Mouse (Mus musculus): ENCODE data around the gene Tnni3k. TPM values are rescaled to one million over a fixed set of nuclear protein-coding genes. Genes with fewer than 3 reads are reported as not detected.

The Tnni3k gene
- polyA plus RNA-seq, 1 experiment from 2014 or later: 0.10 TPM

GRCm38 (mm10) chr3:154816801-154817625 lies 238.2 kb downstream of the Tnni3k start:
- H3K9ac ChIP-seq: no peak overlapping the region; the same call in 1 of the 2 replicates
- H3K36me3 ChIP-seq: no peaks in the 10 kb centered on the region
- peak; percentile 83 for ATAC-seq (ENCODE audit: low FRiP score)
- H3K27ac ChIP-seq: peak overlapping the region; percentile 8; the same call in 1 of the 2 replicates
- peaks cover 9% of the 10 kb centered on the region; the same call in 1 of the 2 replicates for H3K4me1 ChIP-seq
- peak overlapping the region; percentile 43 for H3K4me2 ChIP-seq (replicated peaks)
- H3K4me3 ChIP-seq: peak overlapping the region; percentile 19
- WGBS: 40% methylated on average over 19 of the region's 19 CpGs
- no peaks in the 10 kb centered on the region for H3K27me3 ChIP-seq
- no peaks in the 10 kb centered on the region for H3K9me3 ChIP-seq (replicated peaks)

- no peaks in the 10 kb centered on the region for H3K36me3 ChIP-seq
- no peaks in the 10 kb centered on the region for H3K9me3 ChIP-seq (replicated peaks)
- H3K4me1 ChIP-seq: peaks cover 12% of the 10 kb centered on the region
- no peak for ATAC-seq (ENCODE audit: low FRiP score)
- H3K27ac ChIP-seq: 0 out of 2 replicates have a peak overlapping the region, but pooled peaks have one; percentile 4
- H3K27me3 ChIP-seq: no peaks in the 10 kb centered on the region
- no peak overlapping the region for H3K4me2 ChIP-seq (replicated peaks)
- 73% methylated on average over 3 of the region's 3 CpGs for WGBS
- no peak overlapping the region for H3K4me3 ChIP-seq
- no peak overlapping the region for H3K9ac ChIP-seq
Observed at GRCm38 (mm10) chr3:154816231-154816630, 239.0 kb downstream of the Tnni3k start.

GRCm38 (mm10) chr3:154815606-154816005 lies 239.6 kb downstream of the Tnni3k start:
- H3K9ac ChIP-seq: no peak overlapping the region
- no peak overlapping the region for H3K4me3 ChIP-seq
- no peak overlapping the region for H3K4me2 ChIP-seq (replicated peaks)
- no peaks in the 10 kb centered on the region for H3K36me3 ChIP-seq
- ATAC-seq (ENCODE audit: low FRiP score): no peak
- 68% methylated on average over 2 of the region's 2 CpGs for WGBS
- H3K27ac ChIP-seq: no peak overlapping the region
- H3K9me3 ChIP-seq (replicated peaks): no peaks in the 10 kb centered on the region
- peaks cover 17% of the 10 kb centered on the region for H3K4me1 ChIP-seq
- H3K27me3 ChIP-seq: no peaks in the 10 kb centered on the region

GRCm38 (mm10) chr3:154812893-154813292 lies 242.3 kb downstream of the Tnni3k start:
- ATAC-seq (ENCODE audit: low FRiP score): no peak
- 81% methylated on average over 1 of the region's 1 CpGs for WGBS

GRCm38 (mm10) chr3:154811833-154812232 lies 243.4 kb downstream of the Tnni3k start:
- no peak overlapping the region for H3K4me2 ChIP-seq (replicated peaks)
- no peaks in the 10 kb centered on the region for H3K36me3 ChIP-seq
- H3K9ac ChIP-seq: no peak overlapping the region
- WGBS: 75% methylated on average over 9 of the region's 9 CpGs
- ATAC-seq (ENCODE audit: low FRiP score): no peak
- no peak overlapping the region for H3K27ac ChIP-seq
- H3K27me3 ChIP-seq: no peaks in the 10 kb centered on the region
- H3K4me1 ChIP-seq: peaks cover 17% of the 10 kb centered on the region
- H3K4me3 ChIP-seq: no peak overlapping the region
- no peaks in the 10 kb centered on the region for H3K9me3 ChIP-seq (replicated peaks)

More at GRCm38 (mm10) chr3:154812893-154813292, 242.3 kb downstream of the Tnni3k start:
- Histone ChIP-seq H3K36me3 (no peaks in the 10 kb centered on the region), H3K4me3 (no peak overlapping the region), H3K9me3 (replicated peaks) (no peaks in the 10 kb centered on the region), H3K27ac (no peak overlapping the region), H3K4me1 (peaks cover 22% of the 10 kb centered on the region), H3K27me3 (no peaks in the 10 kb centered on the region), H3K9ac (no peak overlapping the region), H3K4me2 (replicated peaks) (no peak overlapping the region)

- ATAC-seq (ENCODE audit: low FRiP score): no peak
- no peaks in the 10 kb centered on the region for H3K27me3 ChIP-seq
- no peak overlapping the region for H3K9ac ChIP-seq
- H3K4me2 ChIP-seq (replicated peaks): no peak overlapping the region
- H3K9me3 ChIP-seq (replicated peaks): no peaks in the 10 kb centered on the region
- peak overlapping the region; percentile 55; the same call in 1 of the 2 replicates for H3K27ac ChIP-seq
- no peak overlapping the region for H3K4me3 ChIP-seq
- 23% methylated on average over 9 of the region's 9 CpGs for WGBS
- peaks cover 19% of the 10 kb centered on the region for H3K4me1 ChIP-seq
- H3K36me3 ChIP-seq: no peaks in the 10 kb centered on the region
Observed at GRCm38 (mm10) chr3:154811281-154811680, 243.9 kb downstream of the Tnni3k start.

GRCm38 (mm10) chr3:154810273-154810870 lies 244.8 kb downstream of the Tnni3k start:
- Histone ChIP-seq H3K4me1 (peaks cover 19% of the 10 kb centered on the region), H3K4me3 (no peak overlapping the region), H3K9me3 (replicated peaks) (no peaks in the 10 kb centered on the region), H3K27ac (0 out of 2 replicates have a peak overlapping the region, but pooled peaks have one; percentile 23), H3K4me2 (replicated peaks) (no peak overlapping the region), H3K36me3 (no peaks in the 10 kb centered on the region), H3K9ac (no peak overlapping the region), H3K27me3 (no peaks in the 10 kb centered on the region)
- WGBS: 64% methylated on average over 7 of the region's 7 CpGs
- ATAC-seq (ENCODE audit: low FRiP score): no peak

- H3K9ac ChIP-seq: no peak overlapping the region
- 26% methylated on average over 7 of the region's 7 CpGs for WGBS
- no peak overlapping the region for H3K4me3 ChIP-seq
Observed at GRCm38 (mm10) chr3:154806626-154807025, 248.6 kb downstream of the Tnni3k start.

GRCm38 (mm10) chr3:154800888-154801429 lies 254.2 kb downstream of the Tnni3k start:
- no peak for ATAC-seq (ENCODE audit: low FRiP score)
- Histone ChIP-seq H3K9me3 (replicated peaks) (no peaks in the 10 kb centered on the region), H3K4me3 (no peak overlapping the region), H3K4me1 (0 out of 2 replicates have a peak, but pooled peaks cover 2% of the 10 kb centered on the region), H3K4me2 (replicated peaks) (no peak overlapping the region), H3K36me3 (no peaks in the 10 kb centered on the region), H3K27ac (no peak overlapping the region), H3K27me3 (no peaks in the 10 kb centered on the region), H3K9ac (no peak overlapping the region)
- WGBS: 73% methylated on average over 8 of the region's 8 CpGs

More at GRCm38 (mm10) chr3:154806626-154807025, 248.6 kb downstream of the Tnni3k start:
- peak overlapping the region; percentile 62; the same call in 1 of the 2 replicates for H3K27ac ChIP-seq
- ATAC-seq (ENCODE audit: low FRiP score): peak; percentile 53
- H3K27me3 ChIP-seq: no peaks in the 10 kb centered on the region
- H3K9me3 ChIP-seq (replicated peaks): no peaks in the 10 kb centered on the region
- H3K36me3 ChIP-seq: no peaks in the 10 kb centered on the region
- peaks cover 19% of the 10 kb centered on the region for H3K4me1 ChIP-seq
- no peak overlapping the region for H3K4me2 ChIP-seq (replicated peaks)

- no peak overlapping the region for H3K27ac ChIP-seq
- no peak overlapping the region for H3K4me2 ChIP-seq (replicated peaks)
- H3K9me3 ChIP-seq (replicated peaks): no peaks in the 10 kb centered on the region
- H3K4me3 ChIP-seq: no peak overlapping the region
- no peak overlapping the region for H3K9ac ChIP-seq
- H3K4me1 ChIP-seq: 0 out of 2 replicates have a peak, but pooled peaks cover 2% of the 10 kb centered on the region
- no peak for ATAC-seq (ENCODE audit: low FRiP score)
- H3K27me3 ChIP-seq: no peaks in the 10 kb centered on the region
- WGBS: 73% methylated on average over 8 of the region's 8 CpGs
- H3K36me3 ChIP-seq: no peaks in the 10 kb centered on the region
Observed at GRCm38 (mm10) chr3:154800454-154800853, 254.8 kb downstream of the Tnni3k start.

- H3K4me1 ChIP-seq: 0 out of 2 replicates have a peak, but pooled peaks cover 2% of the 10 kb centered on the region
- no peak for ATAC-seq (ENCODE audit: low FRiP score)
- H3K36me3 ChIP-seq: no peaks in the 10 kb centered on the region
- H3K9ac ChIP-seq: no peak overlapping the region
- 89% methylated on average over 4 of the region's 4 CpGs for WGBS
- no peak overlapping the region for H3K4me2 ChIP-seq (replicated peaks)
- H3K27ac ChIP-seq: no peak overlapping the region
- no peaks in the 10 kb centered on the region for H3K9me3 ChIP-seq (replicated peaks)
- no peaks in the 10 kb centered on the region for H3K27me3 ChIP-seq
- no peak overlapping the region for H3K4me3 ChIP-seq
Observed at GRCm38 (mm10) chr3:154798806-154799205, 256.4 kb downstream of the Tnni3k start.

- no peak for ATAC-seq (ENCODE audit: low FRiP score)
- WGBS: 84% methylated on average over 4 of the region's 4 CpGs
- Histone ChIP-seq H3K4me2 (replicated peaks) (no peak overlapping the region), H3K27ac (no peak overlapping the region), H3K36me3 (no peaks in the 10 kb centered on the region), H3K27me3 (no peaks in the 10 kb centered on the region), H3K4me3 (no peak overlapping the region), H3K4me1 (no peaks in the 10 kb centered on the region), H3K9me3 (replicated peaks) (no peaks in the 10 kb centered on the region), H3K9ac (no peak overlapping the region)
Observed at GRCm38 (mm10) chr3:154793571-154793970, 261.6 kb downstream of the Tnni3k start.

Measured in hindbrain, embryonic 12.5 days (tissue).